Mouse (Mus musculus) liver, embryonic 16.5 days (tissue): ENCODE data around the gene 1500009C09Rik. TPM values are rescaled to one million over a fixed set of nuclear protein-coding genes. Genes with fewer than 3 reads are reported as not detected.

Experiments
- ATAC-seq: fragments of 200-750 bp; cut with Nextera tagmentation; 2 replicates; pipeline ENCODE4 v1.8.0; 2017; ENCODE audit warnings: low read depth, mild to moderate bottlenecking, moderate number of reproducible peaks, moderate library complexity
- H3K27ac ChIP-seq: fragments of 300-500 bp; sonication (generic); 2 replicates; pipeline ENCODE4 v1.5.1; 2014; ENCODE audit warnings: mild to moderate bottlenecking, low read length
- H3K27me3 ChIP-seq: fragments of 300-500 bp; sonication (generic); 2 replicates; pipeline ENCODE4 v1.6.1; 2014; ENCODE audit warnings: low read depth, low read length, mixed read lengths; ENCODE audit not compliant: control insufficient read depth, insufficient read depth
- H3K36me3 ChIP-seq: fragments of 300-500 bp; sonication (generic); 2 replicates; pipeline ENCODE4 v1.6.1; 2014; ENCODE audit warnings: mild to moderate bottlenecking; ENCODE audit not compliant: control insufficient read depth, insufficient read depth
- H3K4me1 ChIP-seq: fragments of 300-500 bp; sonication (generic); 2 replicates; pipeline ENCODE4 v1.6.1; 2014; ENCODE audit warnings: low read depth, low read length, mixed read lengths; ENCODE audit not compliant: control insufficient read depth
- H3K4me2 ChIP-seq: fragments of 300-500 bp; sonication (generic); 2 replicates; pipeline ENCODE4 v1.6.1; 2014; ENCODE audit warnings: low read depth, low read length, mixed read lengths
- H3K4me3 ChIP-seq: fragments of 300-500 bp; sonication (generic); 2 replicates; pipeline ENCODE4 v1.5.1; 2014; ENCODE audit warnings: low read depth, mild to moderate bottlenecking, low read length
- H3K9ac ChIP-seq: fragments of 300-500 bp; sonication (generic); 2 replicates; pipeline ENCODE4 v1.6.1; 2014; ENCODE audit warnings: low read depth, low read length
- H3K9me3 ChIP-seq: fragments of 300-500 bp; sonication (generic); replicated peaks from 2 replicates; pipeline ENCODE4 v1.6.1; 2016; ENCODE audit warnings: low read length; ENCODE audit not compliant: control insufficient read depth
- WGBS: fragments of 180-500 bp; shearing (Covaris S2); extraction: QIAGEN DNeasy Blood & Tissue Kit; methylation state at CpG from one replicate; pipeline ENCODE4 v1.1.7; 2014; ENCODE audit not compliant: insufficient replicate concordance; 5-methylcytosine and 5-hydroxymethylcytosine counted together
- polyA plus RNA-seq: library from polyadenylated mRNA; unstranded; fragments of >200 nt; fragmentation: Nextera tagmentation; extraction: Ambion mirVana; gene quantifications from 2 replicates; pipeline ENCODE4 v1.2.1, GENCODE M21; 2015

1500009C09Rik gene
- polyA plus RNA-seq, 1 experiment from 2014 or later: not detected

- no peaks in the 10 kb centered on the region for H3K9me3 ChIP-seq
- WGBS: 54% methylated on average over 4 of the region's 4 CpGs
- no peak for ATAC-seq
- peaks cover 15% of the 10 kb centered on the region for H3K27me3 ChIP-seq
- H3K4me2 ChIP-seq: no peak overlapping the region
- no peak overlapping the region for H3K9ac ChIP-seq
- H3K36me3 ChIP-seq: no peaks in the 10 kb centered on the region
- H3K27ac ChIP-seq: no peak overlapping the region
- H3K4me1 ChIP-seq: no peaks in the 10 kb centered on the region
- H3K4me3 ChIP-seq: no peak overlapping the region
Observed at GRCm38 (mm10) chr15:82280638-82281037, 28.4 kb downstream of the 1500009C09Rik start.

GRCm38 (mm10) chr15:82286157-82286556 is 34.0 kb downstream of the 1500009C09Rik start:
- no peak overlapping the region for H3K4me3 ChIP-seq
- H3K27me3 ChIP-seq: no peaks in the 10 kb centered on the region
- H3K9me3 ChIP-seq: no peaks in the 10 kb centered on the region
- no peak overlapping the region for H3K4me2 ChIP-seq
- 32% methylated on average over 12 of the region's 12 CpGs for WGBS
- no peaks in the 10 kb centered on the region for H3K36me3 ChIP-seq
- peaks cover 5% of the 10 kb centered on the region; the same call in 1 of the 2 replicates for H3K4me1 ChIP-seq
- ATAC-seq: no peak
- H3K9ac ChIP-seq: no peak overlapping the region
- no peak overlapping the region for H3K27ac ChIP-seq

GRCm38 (mm10) chr15:82290252-82290651 is 38.1 kb downstream of the 1500009C09Rik start:
- WGBS: 59% methylated on average over 7 of the region's 7 CpGs
- Histone ChIP-seq H3K27ac (no peak overlapping the region), H3K4me1 (peaks cover 7% of the 10 kb centered on the region), H3K36me3 (no peaks in the 10 kb centered on the region), H3K4me2 (no peak overlapping the region), H3K9ac (no peak overlapping the region), H3K9me3 (no peaks in the 10 kb centered on the region), H3K27me3 (peaks cover 8% of the 10 kb centered on the region), H3K4me3 (no peak overlapping the region)
- ATAC-seq: no peak

GRCm38 (mm10) chr15:82292851-82293250 is 40.7 kb downstream of the 1500009C09Rik start:
- 33% methylated on average over 5 of the region's 5 CpGs for WGBS
- Histone ChIP-seq H3K4me3 (no peak overlapping the region), H3K9me3 (no peaks in the 10 kb centered on the region), H3K27me3 (peaks cover 8% of the 10 kb centered on the region), H3K4me1 (peaks cover 5% of the 10 kb centered on the region), H3K9ac (no peak overlapping the region), H3K36me3 (no peaks in the 10 kb centered on the region), H3K27ac (no peak overlapping the region), H3K4me2 (no peak overlapping the region)
- no peak for ATAC-seq

- Histone ChIP-seq H3K9ac (no peak overlapping the region), H3K27me3 (peaks cover 8% of the 10 kb centered on the region), H3K4me3 (no peak overlapping the region), H3K36me3 (no peaks in the 10 kb centered on the region), H3K4me1 (peaks cover 5% of the 10 kb centered on the region), H3K9me3 (no peaks in the 10 kb centered on the region), H3K4me2 (no peak overlapping the region), H3K27ac (no peak overlapping the region)
- 21% methylated on average over 7 of the region's 7 CpGs for WGBS
- no peak for ATAC-seq
Observed at GRCm38 (mm10) chr15:82293271-82293711, 41.1 kb downstream of the 1500009C09Rik start.

GRCm38 (mm10) chr15:82294059-82294458 is 41.9 kb downstream of the 1500009C09Rik start:
- no peak overlapping the region for H3K9ac ChIP-seq
- H3K4me1 ChIP-seq: peaks cover 5% of the 10 kb centered on the region
- no peak overlapping the region for H3K4me3 ChIP-seq
- no peak overlapping the region for H3K4me2 ChIP-seq
- H3K27me3 ChIP-seq: peaks cover 8% of the 10 kb centered on the region
- no peaks in the 10 kb centered on the region for H3K36me3 ChIP-seq
- no peak for ATAC-seq
- no peaks in the 10 kb centered on the region for H3K9me3 ChIP-seq
- no peak overlapping the region for H3K27ac ChIP-seq
- 37% methylated on average over 8 of the region's 8 CpGs for WGBS

GRCm38 (mm10) chr15:82298764-82299561 is 46.8 kb downstream of the 1500009C09Rik start, which contains the start of gene Wbp2nl:
Wbp2nl (plus strand) TSS chr15:82298954.
- Histone ChIP-seq H3K27me3 (no peaks in the 10 kb centered on the region; the same call in 1 of the 2 replicates), H3K36me3 (no peaks in the 10 kb centered on the region), H3K27ac (no peak within 1 kb of the TSS), H3K4me3 (no peak within 1 kb of the TSS), H3K9me3 (no peaks in the 10 kb centered on the region), H3K9ac (no peak within 1 kb of the TSS), H3K4me1 (peaks cover 5% of the 10 kb centered on the region), H3K4me2 (0 out of 2 replicates have a peak within 1 kb of the TSS, but pooled peaks have one; percentile 23)
- ATAC-seq: no peak
- WGBS: 54% methylated on average over 39 of the region's 39 CpGs

- no peak overlapping the region for H3K27ac ChIP-seq
- peak; percentile 70; the same call in 1 of the 2 replicates for ATAC-seq
Observed at GRCm38 (mm10) chr15:82307107-82307506, 54.9 kb downstream of the 1500009C09Rik start.

GRCm38 (mm10) chr15:82308416-82308815 is 56.2 kb downstream of the 1500009C09Rik start:
- 67% methylated on average over 3 of the region's 3 CpGs for WGBS
- Histone ChIP-seq H3K9ac (no peak overlapping the region), H3K4me1 (peaks cover 2% of the 10 kb centered on the region; the same call in 1 of the 2 replicates), H3K4me2 (no peak overlapping the region), H3K4me3 (no peak overlapping the region), H3K27me3 (no peaks in the 10 kb centered on the region), H3K36me3 (no peaks in the 10 kb centered on the region), H3K9me3 (no peaks in the 10 kb centered on the region), H3K27ac (no peak overlapping the region)
- no peak for ATAC-seq

More at GRCm38 (mm10) chr15:82307107-82307506, 54.9 kb downstream of the 1500009C09Rik start:
- Histone ChIP-seq H3K9ac (no peak overlapping the region), H3K4me2 (no peak overlapping the region), H3K4me3 (no peak overlapping the region), H3K36me3 (no peaks in the 10 kb centered on the region), H3K4me1 (peaks cover 2% of the 10 kb centered on the region; the same call in 1 of the 2 replicates), H3K27me3 (no peaks in the 10 kb centered on the region), H3K9me3 (no peaks in the 10 kb centered on the region)
- 69% methylated on average over 3 of the region's 3 CpGs for WGBS
